Mouse (Mus musculus) liver, adult (tissue): Measurements from ENCODE around the gene Rora.

Source experiments
- GATA4 ChIP-seq: IDR thresholded peaks from 2 replicates; pipeline ENCODE4 v1.6.1; 2014; ENCODE audit warnings: mild to moderate bottlenecking, low read length; ENCODE audit not compliant: insufficient replicate concordance

The Rora gene

GRCm38 (mm10) chr9:68873838-68874237 lies 220.3 kb downstream of the Rora start:
- no peak for TF ChIP-seq GATA4

DNA sequence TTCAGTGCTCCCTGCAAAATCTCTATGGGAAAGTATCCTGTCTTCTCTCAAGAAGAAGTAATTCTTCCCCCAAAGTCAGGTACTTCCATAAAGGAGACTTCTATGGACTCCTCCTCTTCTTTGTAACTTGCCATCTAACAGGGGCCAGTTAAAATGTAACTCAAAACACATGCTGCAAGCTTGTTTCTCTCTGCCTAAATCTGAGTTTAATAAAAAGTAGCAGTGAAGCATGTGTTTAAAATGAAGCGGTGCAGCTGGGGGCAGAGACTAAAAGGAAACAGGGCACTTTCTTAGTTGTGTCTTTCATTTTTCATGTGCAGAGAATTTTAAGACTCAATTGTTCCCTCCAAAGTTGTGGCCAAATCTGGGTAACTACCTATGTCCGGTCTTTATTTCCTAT lies 221.0 kb downstream of the Rora start:
- TF ChIP-seq GATA4 = no peak

- no peak for TF ChIP-seq GATA4
Measured at GRCm38 (mm10) chr9:68875791-68876190, 222.2 kb downstream of the Rora start.

DNA sequence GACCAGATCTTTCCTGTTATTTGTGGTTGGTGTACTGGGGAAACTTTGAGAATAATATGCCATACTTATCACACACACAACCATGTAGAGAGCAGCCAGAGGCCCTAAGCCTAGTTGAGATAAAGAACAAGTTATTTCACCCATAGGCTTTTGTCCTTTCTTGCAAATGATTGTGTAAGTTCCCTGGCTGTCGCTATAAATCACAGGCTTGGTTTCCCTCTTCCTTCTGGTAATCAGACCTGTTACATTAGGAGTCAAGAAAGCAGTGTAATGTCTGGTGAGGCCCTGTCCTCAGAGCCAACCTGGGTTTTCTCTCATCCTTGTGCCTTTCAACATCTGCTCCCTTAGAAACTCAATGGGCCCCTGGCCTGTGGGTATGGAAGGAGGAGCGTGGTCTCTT lies 222.7 kb downstream of the Rora start:
- no peak for TF ChIP-seq GATA4

DNA sequence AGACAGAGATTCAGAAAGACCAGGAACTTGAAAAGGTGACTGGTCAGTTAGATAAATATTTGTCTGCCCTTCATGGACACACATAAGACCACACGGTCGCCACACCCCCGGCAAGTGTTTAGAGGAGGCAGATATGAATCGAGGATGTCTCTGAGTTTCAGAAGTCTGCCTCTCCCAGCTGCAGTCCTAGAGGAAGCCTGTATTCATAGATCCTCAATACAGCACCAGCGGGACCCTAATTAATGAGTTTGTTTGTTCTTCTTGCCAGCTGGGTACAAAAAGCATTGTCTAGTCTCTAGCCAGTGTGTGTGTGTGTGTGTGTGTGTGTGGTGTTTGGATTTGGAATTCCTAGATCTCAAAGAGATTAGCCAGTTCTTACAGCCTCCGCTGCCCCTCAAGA lies 228.3 kb downstream of the Rora start:
- 0 out of 2 replicates have a peak, but pooled peaks have one; percentile 16 for TF ChIP-seq GATA4

DNA sequence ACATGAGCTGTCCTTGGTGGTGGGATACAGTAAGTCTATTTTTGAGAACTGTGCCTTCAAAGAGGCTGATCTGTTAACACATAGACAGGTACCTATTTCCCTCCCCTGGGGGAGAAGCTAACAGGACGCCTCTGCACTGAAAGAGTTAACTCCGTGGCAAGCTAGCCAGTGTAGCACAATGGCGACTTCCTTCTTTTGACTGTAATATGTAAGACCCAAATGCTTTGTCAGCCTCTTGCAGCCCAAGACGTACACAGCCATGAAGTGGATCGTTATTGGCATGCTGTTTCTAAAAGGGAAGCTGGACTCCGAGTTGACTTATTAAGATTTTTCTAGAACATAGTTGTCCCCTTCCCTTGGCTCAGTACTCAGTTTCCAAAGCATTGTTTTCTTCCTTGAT lies 229.4 kb downstream of the Rora start:
- TF ChIP-seq GATA4 = no peak

DNA sequence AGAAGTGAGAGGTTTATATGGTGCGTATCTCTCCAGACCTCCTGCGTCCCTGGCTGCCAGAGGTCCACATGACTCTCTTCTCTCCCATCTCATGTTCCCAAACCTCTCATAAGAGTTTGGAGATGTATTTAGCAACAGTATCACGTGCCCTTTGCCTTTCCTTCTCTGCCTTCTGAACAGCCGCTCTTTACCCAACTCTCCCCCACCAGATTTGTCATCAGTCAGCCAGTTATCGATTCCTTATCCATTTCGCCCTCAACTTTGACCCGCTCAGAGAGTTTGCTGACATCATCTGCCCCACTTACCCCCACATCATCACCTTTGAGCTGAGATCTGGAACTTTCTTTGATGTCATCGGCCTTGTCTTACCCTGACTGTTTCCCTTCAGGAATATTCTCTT lies 230.1 kb downstream of the Rora start:
- TF ChIP-seq GATA4 = no peak

DNA sequence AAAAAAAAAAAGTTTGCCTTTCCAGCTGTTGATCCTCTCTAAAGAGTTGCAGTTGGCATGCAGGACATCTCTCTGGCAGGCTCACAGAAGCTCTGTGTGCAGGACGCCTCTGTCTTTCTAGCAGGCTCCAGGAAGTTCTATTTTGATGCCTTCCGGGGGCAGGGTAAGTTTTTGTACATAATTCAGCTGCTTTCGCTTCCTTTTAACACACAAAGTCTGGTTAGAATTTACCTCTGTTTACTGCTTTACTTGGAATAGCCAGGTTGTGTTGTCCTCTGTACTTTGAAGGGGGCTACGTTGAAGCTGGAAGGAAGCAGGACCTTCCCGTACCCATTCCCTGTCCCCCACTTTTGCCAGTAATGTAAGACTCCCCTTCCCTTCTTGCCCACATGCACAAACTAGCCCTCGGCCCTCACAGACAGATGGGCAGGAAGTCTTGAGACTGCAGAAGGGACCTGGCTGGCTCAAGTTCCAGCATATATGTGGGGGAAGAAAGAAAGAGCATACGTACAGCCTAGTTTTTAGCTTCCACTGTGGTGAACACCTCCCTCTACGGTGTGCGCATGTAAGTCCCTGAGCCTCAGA lies 231.0 kb downstream of the Rora start:
- TF ChIP-seq GATA4 = no peak

GRCm38 (mm10) chr9:68888670-68889069 lies 235.1 kb downstream of the Rora start:
- TF ChIP-seq GATA4 = no peak

- TF ChIP-seq GATA4 = no peak
Measured at GRCm38 (mm10) chr9:68891431-68891830, 237.8 kb downstream of the Rora start.

- TF ChIP-seq GATA4 = no peak
Measured at GRCm38 (mm10) chr9:68892356-68892755, 238.8 kb downstream of the Rora start.

GRCm38 (mm10) chr9:68892859-68893258 lies 239.3 kb downstream of the Rora start:
- no peak for TF ChIP-seq GATA4

GRCm38 (mm10) chr9:68898286-68898685 lies 244.7 kb downstream of the Rora start:
- no peak for TF ChIP-seq GATA4

- TF ChIP-seq GATA4 = no peak
Measured at GRCm38 (mm10) chr9:68899525-68900222, 246.1 kb downstream of the Rora start.

DNA sequence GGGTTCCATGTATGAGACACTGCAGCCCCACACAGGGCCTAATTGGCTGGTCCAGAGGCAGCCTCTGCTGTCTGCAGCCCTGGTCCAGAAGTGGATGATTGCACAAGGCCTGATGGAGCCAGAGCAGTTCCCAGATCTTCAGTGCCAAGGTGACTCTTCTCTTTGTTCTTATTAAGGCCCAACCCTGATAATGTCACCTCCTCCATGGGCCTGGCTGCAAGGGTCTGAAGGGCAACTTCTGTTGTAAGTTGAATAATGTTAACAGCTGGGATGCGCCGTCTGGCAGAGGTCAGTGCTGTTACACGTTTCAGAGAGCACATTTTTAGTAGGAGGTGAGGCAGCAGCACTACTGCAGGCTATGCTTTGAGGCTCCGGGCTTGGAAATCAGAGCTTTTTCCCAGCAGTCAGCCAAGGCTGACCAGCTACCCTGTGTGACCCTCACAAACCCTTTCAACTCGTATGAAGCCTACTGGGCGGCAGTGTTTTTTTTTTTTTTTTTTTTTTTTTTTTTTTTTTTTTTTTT lies 252.8 kb downstream of the Rora start:
- TF ChIP-seq GATA4 = no peak

GRCm38 (mm10) chr9:68912483-68913151 lies 259.0 kb downstream of the Rora start:
- peak; percentile 54; the same call in 1 of the 2 replicates for TF ChIP-seq GATA4
